ENCODE assay signal across 8 mouse cellular contexts in the genomic region with DNA sequence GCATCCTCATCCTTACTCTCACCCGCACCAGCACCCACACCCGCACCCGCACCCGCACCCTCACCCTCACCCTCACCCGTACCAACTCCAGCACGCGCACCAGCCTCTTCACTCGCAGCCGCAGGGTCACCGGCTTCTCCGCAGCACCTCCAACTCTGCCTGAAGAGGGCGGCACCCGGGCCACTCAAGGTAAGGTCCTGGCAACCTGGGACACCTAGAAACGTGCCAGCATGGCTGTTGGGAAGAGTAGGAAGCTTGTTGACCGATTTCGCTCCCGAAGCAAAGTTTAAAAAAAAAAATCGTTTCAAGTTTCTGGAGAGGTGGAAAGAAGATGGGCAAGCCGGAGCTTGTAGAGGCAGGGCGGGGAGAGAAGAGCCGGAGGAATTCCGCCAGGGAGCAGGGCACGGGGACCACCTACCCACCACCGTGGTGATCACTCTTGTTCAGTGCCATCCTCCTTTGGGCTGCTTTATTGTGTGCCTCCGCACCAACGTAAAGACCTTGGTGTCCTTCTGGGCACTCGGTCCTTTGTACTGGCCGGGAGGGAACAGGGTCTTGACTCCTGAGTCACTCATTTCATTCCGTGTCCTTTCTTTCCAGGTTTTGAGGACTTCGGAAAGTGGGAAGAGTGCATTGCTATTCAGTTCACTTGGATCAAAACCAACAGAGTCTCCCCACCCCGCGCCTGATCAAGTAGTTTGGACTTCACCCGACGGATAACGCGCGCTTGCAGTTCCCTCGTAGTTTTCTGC. TPM values are rescaled to one million over a fixed set of nuclear protein-coding genes. Genes with fewer than 3 reads are reported as not detected.
DNase-seq lines count a peak whose midpoint lies in the region; ATAC-seq lines count a peak whose summit lies in the region.

No protein-coding gene starts in this region.

- peak; percentile 27 for ATAC-seq in inflammation-experienced regulatory T-cells, adult 6 months
- 0 out of 2 replicates have a peak, but pooled peaks have one; percentile 12 for ATAC-seq in megakaryocyte-erythroid progenitor cell, adult 5-6 weeks (replicated peaks; ENCODE audit: low FRiP score, low TSS enrichment, poor library complexity, severe bottlenecking)

- peak; percentile 42 for DNase-seq in WW6 (ENCODE audit: low read depth, low spot score)
- DNase-seq in cerebellum, postnatal 4 days (ENCODE audit: low spot score in 2 of 2), result peak; percentile 43 to 47
- peak; percentile 38 for DNase-seq in gastrocnemius, postnatal 10 days
- peak; percentile 64 to 65 for DNase-seq in left cerebral cortex, postnatal 36 days (ENCODE audit: low spot score in 2 of 2)
- peak; percentile 41 to 56 for DNase-seq in right cerebral cortex, postnatal 36 days (ENCODE audit: low spot score in 2 of 2)
- peak; percentile 37 to 71 for DNase-seq in urinary bladder, postnatal 4 days (ENCODE audit: low spot score in 2 of 2)

- intact Hi-C loops in left cerebral cortex, postnatal 36 days (cut with DNase I), result loop anchor here (5.0 kb wide), 1 partner anchor 190 kb away; no protein-coding TSS in a partner anchor

RNA-seq across cellular contexts. Expression of gene Phlda1, which starts 1.6 kb away (rescaled TPM):
- 1 to 10 TPM; 7.2 to 8.2 TPM for total RNA-seq in gastrocnemius, postnatal 10 days (2021)
- 1 to 10 TPM; 6.4 to 8.0 (median 6.8) TPM for polyA plus RNA-seq in inflammation-experienced regulatory T-cells, adult 6 months (2017; shearing (Covaris generic))
- total RNA-seq in left cerebral cortex, postnatal 36 days (2021), result 10 to 100 TPM; 30.9 to 34.3 TPM
- total RNA-seq in megakaryocyte-erythroid progenitor cell, adult 5-6 weeks (2014; fragmentation: Nextera tagmentation), result 0.31 TPM in 1 of 2 replicates, not detected in the other
- 1.5 and 5.7 TPM in 2 replicates for total RNA-seq in megakaryocyte-erythroid progenitor cell, adult 5-6 weeks (2017)

RNA-seq across cellular contexts. Expression of gene Nap1l1, which starts 34.6 kb away (rescaled TPM):
- total RNA-seq in gastrocnemius, postnatal 10 days (2021), result 10 to 100 TPM; 63.3 to 82.9 TPM
- polyA plus RNA-seq in inflammation-experienced regulatory T-cells, adult 6 months (2017; shearing (Covaris generic)), result 100 to 1,000 TPM; 122 to 256 (median 122) TPM
- total RNA-seq in left cerebral cortex, postnatal 36 days (2021), result 100 to 1,000 TPM; 210 to 235 TPM
- total RNA-seq in megakaryocyte-erythroid progenitor cell, adult 5-6 weeks (2014; fragmentation: Nextera tagmentation), result 549 and 560 TPM in 2 replicates
- total RNA-seq in megakaryocyte-erythroid progenitor cell, adult 5-6 weeks (2017), result 733 and 821 TPM in 2 replicates

Comparison
In these comparisons a context has a peak if more than half of its experiments do, and no peak if none do; other contexts are left out.
1. Peak in every context shown above with its lines: DNase-seq and ATAC-seq.